Mouse (Mus musculus) C2C12 (cell line): ENCODE data around the gene Bok. TPM values are rescaled to one million over a fixed set of nuclear protein-coding genes. Genes with fewer than 3 reads are reported as not detected.
"Not testable (repeated sequence)": the region's sequence is repeated elsewhere in the genome, so short reads cannot be mapped to it uniquely, and the experiment has no call there.

Source experiments
- H3K27me3 ChIP-seq: one replicate; pipeline ENCODE4 v1.6.1; 2011; ENCODE audit not compliant: control insufficient read depth, insufficient read depth, insufficient read length
- H3K36me3 ChIP-seq: one replicate; pipeline ENCODE4 v1.6.1; 2011; ENCODE audit not compliant: control insufficient read depth, insufficient read depth
- H3K4me3 ChIP-seq: one replicate; pipeline ENCODE4 v1.5.1; 2011; ENCODE audit warnings: mild to moderate bottlenecking, control low read depth; ENCODE audit not compliant: poor library complexity, insufficient read depth, severe bottlenecking
- H3K79me2 ChIP-seq: one replicate; pipeline ENCODE4 v1.6.1; 2011; ENCODE audit not compliant: control insufficient read depth, insufficient read depth
- H3K79me3 ChIP-seq: one replicate; pipeline ENCODE4 v1.6.1; 2011; ENCODE audit warnings: low read depth, control low read depth
- H3ac ChIP-seq: one replicate; pipeline ENCODE3; 2011; ENCODE audit warnings: low read depth; ENCODE audit not compliant: control insufficient read depth, insufficient read length
- CEBPB ChIP-seq: IDR thresholded peaks from one replicate; pipeline ENCODE4 v1.6.1; 2011; ENCODE audit warnings: low read depth, mild to moderate bottlenecking, control low read depth, moderate library complexity
- CTCF ChIP-seq: IDR thresholded peaks from one replicate; pipeline ENCODE4 v1.5.1; 2011; ENCODE audit not compliant: control insufficient read depth, insufficient read depth, insufficient read length
- FOSL1 ChIP-seq: IDR thresholded peaks from one replicate; pipeline ENCODE4 v1.8.0; 2011; ENCODE audit warnings: mild to moderate bottlenecking, low read length; ENCODE audit not compliant: poor library complexity, insufficient read depth, severe bottlenecking
- MAX ChIP-seq: IDR thresholded peaks from one replicate; pipeline ENCODE4 v1.6.1; 2011; ENCODE audit warnings: mild to moderate bottlenecking, control low read depth
- MYOD1 ChIP-seq: IDR thresholded peaks from one replicate; pipeline ENCODE4 v1.6.1; 2011; ENCODE audit warnings: low read depth; ENCODE audit not compliant: control insufficient read depth, insufficient read length
- MYOG ChIP-seq: IDR thresholded peaks from one replicate; pipeline ENCODE4 v1.6.1; 2011; ENCODE audit not compliant: control insufficient read depth, insufficient read length; ENCODE audit errors: extremely low read depth
- USF1 ChIP-seq: IDR thresholded peaks from one replicate; pipeline ENCODE4 v1.6.1; 2011; ENCODE audit warnings: low read depth, mild to moderate bottlenecking, control low read depth, moderate library complexity
- polyA plus RNA-seq: library from polyadenylated mRNA; unstranded; fragments of >200 nt; fragmentation: generic; extraction: Trizol; gene quantifications from one replicate; pipeline ENCODE4 v1.2.1, GENCODE M21; 2012; ENCODE audit warnings: missing spikeins

Bok gene
- polyA plus RNA-seq, 1 experiment: 219 TPM

DNA sequence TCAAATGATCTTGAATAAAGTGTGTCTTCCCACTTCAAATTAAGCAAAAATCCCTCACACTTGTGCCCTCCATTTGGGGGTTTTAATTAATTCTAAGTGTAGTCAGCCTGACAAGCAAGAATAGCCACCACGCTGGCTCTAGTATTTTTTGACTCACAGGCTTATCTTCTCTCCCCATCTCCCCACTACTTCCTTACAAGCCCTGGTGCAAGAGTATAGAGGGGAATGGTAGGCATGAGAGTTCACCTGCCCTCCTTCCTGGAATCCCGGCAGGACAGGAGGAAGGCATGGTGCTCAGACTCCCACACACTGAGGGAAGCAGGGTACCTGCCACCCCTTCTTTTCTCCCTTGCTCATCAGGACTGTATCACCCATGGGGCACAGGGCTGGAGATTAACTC is 31.2 kb upstream of the Bok start:
- Histone ChIP-seq H3K36me3 (no peaks in the 10 kb centered on the region), H3K27me3 (no peaks in the 10 kb centered on the region), H3K79me2 (no peaks in the 10 kb centered on the region), H3K4me3 (no peak overlapping the region), H3K79me3 (no peaks in the 10 kb centered on the region), H3ac (no peak overlapping the region)
- TF ChIP-seq FOSL1: no peak
- TF ChIP-seq USF1: no peak
- TF ChIP-seq MYOD1: no peak
- TF ChIP-seq MYOG: no peak
- TF ChIP-seq MAX: no peak
- no peak for TF ChIP-seq CEBPB
- no peak for TF ChIP-seq CTCF

DNA sequence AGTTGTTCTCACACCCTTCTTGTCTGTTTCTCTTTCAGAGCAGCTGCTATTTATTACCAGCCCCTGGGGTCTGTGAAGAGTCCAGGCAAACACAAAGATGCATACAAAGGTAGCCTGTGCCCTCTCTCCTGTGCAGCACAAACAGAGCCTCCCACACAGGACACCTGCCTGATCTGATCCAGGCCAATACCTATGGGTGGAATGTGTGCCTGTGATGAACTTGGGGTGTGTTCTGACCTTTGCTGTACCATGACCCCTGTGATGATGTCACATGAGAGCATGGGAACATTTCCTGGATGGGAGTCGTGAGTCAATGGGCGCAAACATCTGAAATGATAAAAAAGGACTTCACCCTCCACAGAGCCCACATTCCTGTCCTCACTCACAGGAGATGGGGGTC is 30.7 kb upstream of the Bok start:
- Histone ChIP-seq H3K36me3 (no peaks in the 10 kb centered on the region), H3K79me3 (no peaks in the 10 kb centered on the region), H3K27me3 (no peaks in the 10 kb centered on the region), H3K79me2 (no peaks in the 10 kb centered on the region), H3K4me3 (no peak overlapping the region), H3ac (no peak overlapping the region)
- no peak for TF ChIP-seq MYOG
- TF ChIP-seq FOSL1: no peak
- TF ChIP-seq CTCF: no peak
- no peak for TF ChIP-seq CEBPB
- TF ChIP-seq MAX: no peak
- TF ChIP-seq MYOD1: no peak
- TF ChIP-seq USF1: no peak

DNA sequence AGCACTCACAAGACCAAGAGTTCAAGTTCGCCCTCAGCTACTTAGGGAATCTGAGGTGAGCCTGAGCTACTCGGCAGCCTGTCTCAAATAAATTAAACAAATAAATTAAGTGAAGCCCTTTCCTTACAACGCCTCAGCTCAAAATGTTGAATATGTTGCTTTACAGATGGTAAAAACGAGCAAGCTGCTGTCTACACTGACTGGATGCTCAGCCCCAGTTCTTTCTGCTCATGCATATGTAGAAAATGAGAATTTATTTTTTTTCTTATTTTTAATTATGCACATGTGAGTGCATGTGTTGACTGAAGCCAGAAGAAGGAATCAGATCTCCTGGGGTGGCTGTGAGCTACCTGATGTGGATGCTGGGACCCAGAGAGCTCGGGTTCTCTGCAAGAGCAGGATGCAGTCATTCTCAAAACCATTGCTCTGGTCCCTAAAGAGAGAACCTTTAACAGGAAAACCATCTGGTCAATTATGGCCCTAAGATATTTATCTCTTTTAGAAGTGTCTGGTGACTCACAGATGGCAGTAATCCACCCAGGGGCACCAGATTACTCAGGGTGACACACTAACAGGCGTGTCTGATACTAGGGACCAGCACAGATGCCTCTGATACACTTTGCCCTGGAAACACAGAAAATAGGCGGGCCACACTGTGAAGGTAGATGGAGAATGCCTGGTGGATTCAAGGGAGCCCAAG is 29.0 kb upstream of the Bok start:
- Histone ChIP-seq H3K79me3 (no peaks in the 10 kb centered on the region), H3K79me2 (no peaks in the 10 kb centered on the region), H3K27me3 (no peaks in the 10 kb centered on the region), H3K4me3 (no peak overlapping the region), H3K36me3 (no peaks in the 10 kb centered on the region), H3ac (no peak overlapping the region)
- TF ChIP-seq MYOD1 (no peak), FOSL1 (no peak), CTCF (no peak), USF1 (no peak), MYOG (no peak), MAX (no peak), CEBPB (no peak)

DNA sequence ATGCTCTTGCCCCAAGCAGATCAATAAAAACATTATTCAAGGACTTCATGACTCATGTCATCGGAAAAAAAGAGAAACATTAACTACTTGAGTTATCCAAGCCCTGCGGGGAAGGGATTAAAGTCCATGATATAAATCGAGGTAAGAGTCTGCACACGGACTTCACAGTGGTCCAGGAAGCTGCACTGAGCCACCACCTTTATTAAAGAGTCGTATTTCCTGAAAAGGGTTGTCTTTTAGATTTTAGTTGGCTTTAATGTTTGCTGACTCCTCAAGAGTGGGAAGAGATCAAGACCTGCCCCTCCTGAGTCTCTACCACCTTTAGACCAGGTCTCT is 28.5 kb upstream of the Bok start:
- Histone ChIP-seq H3K4me3 (no peak overlapping the region), H3ac (no peak overlapping the region), H3K79me2 (no peaks in the 10 kb centered on the region), H3K79me3 (no peaks in the 10 kb centered on the region), H3K36me3 (no peaks in the 10 kb centered on the region), H3K27me3 (no peaks in the 10 kb centered on the region)
- TF ChIP-seq CEBPB (no peak), CTCF (no peak), MYOD1 (no peak), USF1 (no peak), MYOG (no peak), MAX (no peak), FOSL1 (no peak)

DNA sequence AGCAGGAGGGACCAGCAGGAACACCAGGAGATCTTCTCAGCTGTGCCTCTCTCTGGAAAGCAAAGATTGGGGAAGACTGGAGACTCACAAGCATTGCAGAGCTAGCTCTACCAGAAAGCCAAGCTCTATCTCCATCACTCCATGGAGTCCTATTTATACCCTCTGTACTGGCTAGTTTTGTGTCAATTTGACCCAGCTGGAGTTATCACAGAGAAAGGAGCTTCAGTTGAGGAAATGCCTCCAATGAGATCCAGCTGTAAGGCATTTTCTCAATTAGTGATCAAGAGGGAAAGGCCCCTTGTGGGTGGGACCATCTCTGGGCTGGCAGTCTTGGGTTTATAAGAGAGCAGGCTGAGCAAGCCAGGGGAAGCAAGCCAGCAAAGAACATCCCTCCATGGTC is 26.9 kb upstream of the Bok start, which contains the start of gene Stk25:
TSS of gene Stk25 (minus strand) at position 101 of the 400 bp plus-strand sequence.
- not testable (repeated sequence) for H3K4me3 ChIP-seq, H3K27me3 ChIP-seq, H3ac ChIP-seq, H3K79me3 ChIP-seq, H3K36me3 ChIP-seq, H3K79me2 ChIP-seq

DNA sequence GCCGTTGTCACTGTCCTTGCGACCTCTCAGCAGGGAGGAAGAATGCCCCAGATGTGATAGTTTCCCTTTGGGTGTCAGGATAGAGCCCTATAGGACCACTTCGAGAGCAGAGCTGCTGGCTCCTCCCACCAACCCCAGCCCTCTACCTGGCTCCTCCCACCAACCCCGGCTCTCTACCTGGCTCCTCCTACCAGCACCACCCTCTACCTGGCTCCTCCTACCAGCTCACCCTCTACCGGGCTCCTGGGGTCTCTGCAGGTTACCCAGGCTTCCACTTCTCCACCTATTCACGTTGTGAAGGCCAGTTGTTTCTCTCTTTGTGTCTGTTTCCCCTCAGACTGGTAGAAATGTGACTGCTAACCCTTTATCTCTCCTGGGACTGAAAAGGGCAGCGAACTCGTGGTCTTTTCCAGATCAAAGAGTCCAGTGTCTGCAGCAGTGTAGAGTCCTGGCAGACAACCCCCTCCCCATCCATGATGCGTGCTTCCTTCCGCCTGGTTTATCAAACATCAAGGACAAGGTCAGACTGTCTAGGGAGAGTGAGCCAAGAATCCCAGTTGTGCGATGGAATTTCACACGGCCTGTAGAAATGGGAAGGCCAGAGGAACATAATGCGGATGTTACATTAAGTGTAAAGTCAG is 17.6 kb upstream of the Bok start:
- Histone ChIP-seq H3K79me3 (no peaks in the 10 kb centered on the region), H3ac (no peak overlapping the region), H3K4me3 (no peak overlapping the region), H3K36me3 (no peaks in the 10 kb centered on the region), H3K27me3 (no peaks in the 10 kb centered on the region), H3K79me2 (no peaks in the 10 kb centered on the region)
- TF ChIP-seq MYOD1 (no peak), MAX (no peak), USF1 (no peak), CTCF (no peak), CEBPB (no peak), FOSL1 (no peak), MYOG (no peak)
